Mouse (Mus musculus): ENCODE data around the gene Rmdn2.

Gene Rmdn2

DNA sequence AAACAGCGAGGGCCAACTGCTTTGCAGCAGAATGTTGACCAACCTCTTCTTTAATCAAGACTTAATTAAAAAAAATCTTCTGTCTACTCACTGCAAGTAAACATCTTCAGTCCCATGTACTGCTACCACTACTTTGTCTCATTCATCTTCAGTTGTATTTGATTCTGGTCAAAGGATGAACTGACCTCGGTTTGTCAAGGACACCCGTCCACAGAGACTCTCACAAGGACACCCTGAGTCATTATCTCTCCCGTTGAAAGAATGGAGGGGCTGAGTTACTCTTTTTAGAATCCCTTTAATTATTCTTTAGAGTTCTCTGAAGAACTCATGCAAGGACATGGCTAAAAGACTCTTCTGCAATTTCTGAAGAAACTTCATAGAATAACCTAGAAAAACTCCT lies at the start of gene Rmdn2:
Gene Rmdn2 (plus strand): TSS at position 319 of the 400 bp plus-strand sequence.
- no peak for ATAC-seq (ENCODE audit: low TSS enrichment)

- ATAC-seq (ENCODE audit: low TSS enrichment): peak; percentile 78
Measured at GRCm38 (mm10) chr17:79563067-79563620, 48.5 kb upstream of the Rmdn2 start.

- no peak for ATAC-seq (ENCODE audit: low TSS enrichment)
Measured at GRCm38 (mm10) chr17:79563721-79564120, 47.9 kb upstream of the Rmdn2 start.

DNA sequence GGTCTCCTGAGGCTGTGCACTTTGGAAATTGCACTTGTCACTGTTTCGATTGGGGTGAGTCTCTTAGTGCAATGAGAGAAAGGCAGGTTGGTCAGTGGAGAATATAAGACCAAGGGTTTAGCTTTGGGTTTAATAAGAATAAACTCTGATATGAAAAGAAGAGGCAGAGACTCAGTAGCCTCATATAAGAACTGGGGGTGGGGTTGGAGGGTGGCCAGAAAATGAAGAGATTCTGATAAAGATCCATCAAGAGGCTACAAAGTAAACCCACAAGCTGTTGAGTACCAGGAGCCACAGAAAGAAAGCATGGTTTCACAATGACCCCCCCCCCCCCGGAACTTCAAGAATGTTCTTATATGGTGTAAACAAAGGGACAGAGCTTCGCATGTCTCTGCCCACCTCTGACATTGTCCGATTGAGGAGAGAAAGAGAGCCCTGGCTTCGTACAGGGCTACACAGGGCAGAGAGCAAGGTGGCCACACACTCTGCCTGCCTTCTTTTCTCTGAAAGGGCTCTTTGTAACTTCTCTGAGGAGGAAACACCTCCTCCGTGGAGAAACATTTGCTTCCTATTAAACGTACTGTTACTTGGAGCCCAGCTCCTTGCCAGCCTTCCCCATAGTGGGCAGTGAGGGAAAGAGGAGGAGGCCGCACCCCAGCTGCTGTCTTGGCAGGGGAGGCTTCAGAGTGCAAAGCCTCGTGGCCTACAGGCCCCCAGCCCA lies 46.3 kb upstream of the Rmdn2 start:
- ATAC-seq (ENCODE audit: low TSS enrichment): peak; percentile 38; the same call in 1 of the 2 replicates

DNA sequence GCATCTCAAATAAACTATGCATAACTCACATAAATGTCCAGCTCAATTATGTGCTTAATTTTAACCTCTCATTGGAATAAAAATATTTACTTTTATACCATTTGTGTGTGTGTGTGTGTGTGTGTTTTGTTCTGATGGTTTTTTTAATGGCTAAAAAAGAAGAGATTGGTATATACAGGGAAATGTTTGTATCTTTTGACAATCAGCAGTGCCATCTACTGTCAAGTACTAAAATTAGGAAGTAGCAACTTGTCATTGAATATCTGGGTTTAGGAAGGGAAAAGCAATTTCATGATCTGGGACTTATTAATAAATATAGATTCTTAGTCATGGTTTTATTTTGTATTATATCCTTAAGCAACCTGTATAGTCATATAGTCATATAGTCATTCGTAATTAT lies 43.3 kb upstream of the Rmdn2 start:
- ATAC-seq (ENCODE audit: low TSS enrichment): no peak

DNA sequence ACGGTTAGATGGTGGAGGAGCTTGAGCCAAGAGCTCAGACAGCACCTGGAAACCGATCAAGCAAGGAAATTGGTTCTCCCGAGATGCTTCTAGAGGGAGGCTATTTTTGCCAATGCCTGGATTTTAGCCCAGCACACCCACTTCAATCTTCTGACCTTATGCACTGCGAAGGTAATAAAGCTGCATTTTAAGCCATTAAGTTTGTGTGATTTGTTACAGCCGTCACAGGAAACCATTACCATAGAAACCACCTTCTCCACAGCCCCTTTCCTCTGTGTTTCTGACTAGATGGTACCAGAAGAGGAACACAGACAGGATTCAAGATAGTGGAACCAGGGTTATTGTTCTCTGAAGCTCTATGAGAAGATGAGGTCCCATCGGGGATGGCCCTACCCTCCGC lies 33.3 kb upstream of the Rmdn2 start:
- no peak for ATAC-seq (ENCODE audit: low TSS enrichment)

DNA sequence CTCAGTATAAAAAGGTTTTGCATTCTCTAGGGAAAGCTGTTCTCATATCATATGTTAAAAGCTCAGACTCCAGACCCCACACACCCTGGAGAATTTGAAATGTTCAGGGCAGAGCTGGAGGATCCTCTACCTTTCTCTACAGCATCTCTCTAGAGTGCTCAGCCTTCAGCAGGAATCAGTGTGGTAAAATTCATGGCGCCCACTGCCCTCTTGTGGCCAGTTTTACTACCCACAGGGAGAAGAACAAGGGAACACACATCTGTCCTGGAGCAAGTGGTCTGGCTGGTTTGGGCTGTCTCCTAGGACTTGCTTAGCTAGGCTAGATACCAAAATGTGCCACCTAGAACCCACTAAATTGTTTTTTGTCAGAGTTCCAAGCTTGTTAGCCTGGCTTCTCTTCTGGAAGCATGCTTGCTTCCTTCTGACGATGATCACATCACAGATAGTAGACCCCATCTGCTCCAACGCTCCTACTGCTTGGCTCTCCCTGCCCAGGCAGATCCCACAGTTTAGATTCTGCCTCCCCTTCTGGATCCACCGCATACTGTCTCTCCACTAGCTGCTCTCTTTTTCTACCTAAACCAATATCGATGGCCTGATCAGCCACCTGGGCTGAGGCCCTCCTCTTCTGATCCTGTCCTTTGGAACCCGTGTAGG lies 31.3 kb upstream of the Rmdn2 start:
- peak; percentile 98 for ATAC-seq (ENCODE audit: low TSS enrichment)

DNA sequence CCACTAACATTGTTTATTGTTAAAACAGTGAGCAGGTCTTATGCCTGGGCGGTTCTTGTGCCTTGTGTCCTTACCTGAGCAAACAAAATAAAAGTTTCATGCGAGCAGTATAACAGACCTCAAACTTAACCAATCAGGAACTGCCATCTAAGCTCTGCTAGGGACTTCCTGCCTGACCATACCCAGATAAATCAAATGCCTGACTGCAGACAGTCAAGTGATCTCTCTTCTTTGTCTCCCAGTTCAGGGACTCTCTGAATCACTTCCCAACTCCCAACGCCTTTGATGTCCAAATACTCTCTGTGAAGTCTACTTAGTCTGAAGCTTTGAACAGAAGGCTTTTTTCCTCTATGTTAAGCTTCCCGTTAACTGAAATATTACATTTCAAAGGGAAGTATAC lies 28.2 kb upstream of the Rmdn2 start:
- ATAC-seq (ENCODE audit: low TSS enrichment): no peak

DNA sequence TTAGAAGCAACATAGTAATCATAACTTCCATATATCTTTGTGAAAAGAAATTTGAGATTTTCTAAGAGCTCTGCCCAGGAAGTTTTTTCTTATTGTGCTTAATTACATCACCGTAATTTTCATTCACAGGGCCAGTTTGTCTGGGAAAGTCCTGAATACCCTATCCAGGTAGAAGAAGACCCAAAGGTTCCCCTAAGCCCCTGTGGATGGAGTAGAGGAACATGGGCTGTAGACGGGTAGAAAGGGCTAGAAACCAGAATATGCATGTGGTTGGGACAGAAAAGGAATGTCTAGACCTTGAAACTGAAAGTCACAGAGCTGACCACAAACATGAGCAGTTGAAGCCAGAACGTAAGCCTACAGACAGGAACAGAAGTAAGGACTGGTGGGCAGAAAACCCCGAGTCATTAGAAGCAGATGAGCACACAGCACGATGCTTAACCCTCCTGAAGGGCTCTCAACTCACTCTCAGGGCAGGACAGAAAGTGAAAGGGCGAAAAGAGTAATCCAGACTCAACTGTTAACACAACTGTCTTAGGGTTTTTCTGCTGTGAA lies 27.3 kb upstream of the Rmdn2 start:
- no peak for ATAC-seq (ENCODE audit: low TSS enrichment)

DNA sequence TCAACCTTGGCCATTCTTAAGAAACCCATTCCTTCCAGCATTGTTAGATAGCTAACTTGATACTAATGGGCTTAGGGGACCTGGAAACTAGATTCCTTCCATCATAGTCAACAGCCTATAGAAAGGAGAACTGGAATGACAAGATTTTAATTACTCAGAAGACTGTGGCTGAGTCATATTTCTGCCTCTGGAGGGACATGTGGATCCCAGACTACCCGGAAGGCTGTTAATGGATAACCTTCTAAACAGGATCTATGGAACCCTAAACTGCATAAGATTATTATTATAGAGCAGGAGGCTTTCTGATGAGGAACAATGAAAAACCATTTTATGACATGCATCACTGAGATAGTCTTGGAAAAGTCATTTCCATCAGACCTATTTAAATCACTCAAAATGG lies 21.8 kb upstream of the Rmdn2 start:
- no peak for ATAC-seq (ENCODE audit: low TSS enrichment)

DNA sequence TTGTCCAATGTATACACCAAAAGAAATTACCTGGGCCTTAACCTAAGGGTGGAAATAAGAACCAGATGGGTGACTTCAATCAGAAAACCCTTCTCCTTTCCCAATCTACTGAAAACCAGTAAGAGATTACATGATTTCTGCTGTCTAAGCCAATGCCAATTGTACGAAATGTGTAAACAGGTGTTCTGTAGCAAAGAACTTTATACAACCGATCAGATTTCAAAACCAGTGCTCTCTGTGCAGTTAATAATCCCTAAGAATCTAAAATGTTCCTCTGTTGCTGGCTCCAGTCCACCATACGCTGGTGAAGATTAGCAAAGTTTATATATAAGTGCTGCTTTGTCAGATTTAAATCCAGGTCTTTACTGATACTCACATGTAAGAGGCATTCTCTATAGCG lies 15.7 kb upstream of the Rmdn2 start:
- no peak for ATAC-seq (ENCODE audit: low TSS enrichment)

- ATAC-seq (ENCODE audit: low TSS enrichment): no peak
Measured at GRCm38 (mm10) chr17:79598151-79598550, 13.5 kb upstream of the Rmdn2 start.

DNA sequence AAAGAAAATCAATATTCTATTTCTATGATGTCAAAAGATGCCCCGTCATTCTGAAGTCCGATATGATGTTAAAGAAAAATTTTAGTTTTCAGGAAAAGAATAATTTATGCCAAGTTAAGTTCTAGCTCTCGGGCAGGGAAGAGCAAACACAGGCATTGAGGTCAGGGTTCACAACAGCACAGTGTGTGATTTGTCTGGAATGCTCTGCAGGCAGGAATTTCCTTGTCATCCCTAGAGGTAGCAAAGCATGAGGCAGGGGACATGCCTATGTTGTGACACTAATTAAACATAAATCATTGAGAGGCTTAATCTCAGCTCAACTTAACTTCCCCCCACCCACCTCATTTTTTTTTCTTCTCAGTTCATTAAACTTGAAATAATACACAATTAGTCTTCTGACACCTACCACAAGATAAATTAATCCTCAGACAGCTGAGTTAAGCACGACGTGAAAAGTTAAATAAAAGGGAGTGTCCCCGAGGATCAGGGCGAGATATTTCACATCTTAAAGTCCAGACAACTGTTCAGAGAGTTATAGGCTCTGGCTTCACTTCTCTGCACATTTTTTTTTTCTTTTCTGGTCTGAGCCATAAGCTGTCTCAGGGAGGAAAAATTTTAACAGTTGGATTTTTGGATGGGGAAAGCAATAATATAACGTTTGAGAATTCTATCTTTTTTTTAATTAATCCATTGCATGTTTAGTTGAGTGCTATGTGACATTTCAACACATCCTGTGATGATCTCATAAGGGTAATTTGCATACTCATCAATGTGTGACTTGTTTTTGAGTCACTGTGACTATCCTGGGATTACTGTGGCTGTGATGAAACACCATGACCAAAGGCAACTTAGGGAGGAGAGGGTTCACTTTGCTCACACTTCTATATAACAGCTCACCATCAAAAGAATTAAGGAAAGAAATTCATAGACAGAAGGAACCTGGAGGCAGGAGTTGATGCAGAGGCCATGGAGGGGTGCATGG lies 12.8 kb upstream of the Rmdn2 start:
- ATAC-seq (ENCODE audit: low TSS enrichment): no peak

GRCm38 (mm10) chr17:79600108-79600507 lies 11.6 kb upstream of the Rmdn2 start:
- ATAC-seq (ENCODE audit: low TSS enrichment): no peak

- no peak for ATAC-seq (ENCODE audit: low TSS enrichment)
Measured at GRCm38 (mm10) chr17:79602381-79602780, 9.3 kb upstream of the Rmdn2 start.

DNA sequence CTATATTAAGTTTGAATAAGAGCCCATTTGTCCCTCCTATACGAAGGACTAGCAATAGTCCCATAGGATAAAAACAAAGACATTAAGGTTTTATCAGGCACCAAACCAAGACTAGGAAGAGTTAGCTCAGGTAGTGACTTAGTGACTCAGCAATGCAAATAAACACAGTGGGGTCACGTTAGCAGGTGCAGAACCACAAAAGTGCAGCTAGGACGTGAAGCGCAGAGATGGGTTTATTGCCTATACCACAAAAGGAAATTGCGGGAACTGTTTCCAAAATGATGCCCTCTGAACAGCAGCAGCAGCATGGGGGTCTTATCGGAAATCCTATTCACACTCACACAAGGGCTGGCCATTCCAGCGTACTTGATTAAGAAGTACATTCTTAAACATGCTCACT lies 8.2 kb upstream of the Rmdn2 start:
- no peak for ATAC-seq (ENCODE audit: low TSS enrichment)

- no peak for ATAC-seq (ENCODE audit: low TSS enrichment)
Measured at GRCm38 (mm10) chr17:79605794-79606193, 5.9 kb upstream of the Rmdn2 start.

DNA sequence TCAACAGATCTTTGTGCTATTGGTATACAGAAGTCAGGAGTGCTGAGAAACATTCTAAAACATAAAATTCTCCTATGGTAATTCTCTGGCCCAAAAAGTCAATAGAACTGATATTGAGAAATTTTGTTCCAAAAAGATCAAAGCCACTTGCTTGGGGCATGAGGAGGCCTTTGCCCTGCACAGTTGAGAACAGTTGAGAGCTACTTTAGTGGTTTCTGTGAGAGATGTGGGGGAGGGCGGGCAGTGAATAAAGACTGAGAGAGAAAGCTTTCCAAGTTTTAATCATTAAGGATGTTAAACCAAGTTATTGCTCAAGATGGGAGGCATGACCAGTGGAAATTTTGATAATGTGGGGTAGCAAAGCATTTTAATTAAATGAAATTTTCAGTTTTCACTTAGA lies 2.0 kb upstream of the Rmdn2 start:
- no peak for ATAC-seq (ENCODE audit: low TSS enrichment)

DNA sequence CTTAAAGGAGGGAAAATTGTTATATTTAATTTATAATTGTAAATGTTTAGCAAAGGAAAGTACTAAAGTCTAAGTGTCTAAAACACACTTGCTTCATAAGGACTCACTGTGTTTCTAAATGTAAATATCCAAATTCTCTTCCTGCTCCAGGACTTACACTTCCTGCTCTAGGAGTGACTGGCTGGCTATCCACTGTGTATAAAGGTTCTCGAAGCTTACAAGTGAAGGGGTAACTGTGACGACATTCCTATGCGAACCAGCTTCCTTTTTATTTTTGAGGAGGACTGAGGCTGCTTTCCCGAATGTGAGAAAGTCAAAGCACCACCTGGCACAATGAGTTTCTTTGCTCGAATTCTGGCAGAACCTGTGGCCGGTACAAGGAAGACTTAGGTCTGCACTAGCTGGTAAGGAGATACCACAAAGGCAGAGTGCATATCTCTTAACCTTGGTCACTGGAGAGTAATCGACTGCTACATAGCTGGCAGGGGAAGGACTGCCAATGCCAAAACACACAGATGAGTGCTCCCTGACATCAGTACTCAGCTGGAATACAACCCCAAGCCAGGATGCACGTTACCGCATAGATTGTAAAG lies 1.4 kb upstream of the Rmdn2 start:
- no peak for ATAC-seq (ENCODE audit: low TSS enrichment)

DNA sequence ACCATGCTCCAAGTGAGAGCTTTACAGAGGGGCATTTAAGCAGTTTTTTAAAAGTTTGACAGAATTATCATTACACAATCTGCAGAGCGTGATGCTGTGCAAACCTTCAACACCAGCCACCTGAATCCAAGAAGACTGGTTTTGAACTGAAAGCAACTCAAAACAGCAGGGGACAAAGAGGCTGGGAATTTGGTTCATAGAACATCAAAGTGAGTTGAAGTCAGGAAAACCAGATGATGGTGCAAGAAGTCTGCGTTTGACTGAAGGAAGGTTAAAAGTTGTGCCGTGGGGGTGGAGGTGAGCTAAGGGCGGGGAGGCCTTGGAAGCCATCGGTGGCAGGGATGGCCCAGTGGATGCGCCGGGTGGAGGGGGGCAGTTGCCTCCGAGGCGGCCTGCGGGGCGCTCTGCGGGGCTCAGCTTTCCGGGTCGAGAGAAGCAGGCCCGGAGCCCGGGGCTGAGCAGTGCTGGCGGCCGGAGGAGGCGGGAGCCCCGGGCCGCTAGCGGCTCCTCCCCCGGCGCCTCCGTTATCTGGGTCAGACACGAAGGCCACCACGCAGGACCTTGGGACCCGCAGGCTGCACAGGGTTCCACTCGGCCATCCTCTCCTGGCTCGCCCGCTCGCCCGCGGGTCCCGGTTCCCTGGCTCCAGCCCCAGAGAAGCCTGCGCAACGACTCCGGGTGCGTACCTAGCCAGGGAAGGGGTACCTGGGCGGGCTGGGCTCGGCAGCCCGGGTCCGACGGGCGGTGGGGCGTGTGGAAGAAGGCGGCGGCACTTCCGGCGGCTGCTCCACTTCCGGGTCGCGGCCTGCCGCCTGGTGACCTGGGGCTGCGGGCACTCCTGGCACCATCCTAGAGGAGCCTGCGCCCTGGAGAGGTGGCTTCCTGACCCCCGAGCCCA lies 3.3 kb downstream of the Rmdn2 start:
- ATAC-seq (ENCODE audit: low TSS enrichment): peak; percentile 96
